Mouse (Mus musculus) MEL (cell line): ENCODE measurements around the gene Usp19.

Source experiments
- CHD2 ChIP-seq: IDR thresholded peaks from 2 replicates; pipeline ENCODE4 v1.6.1; 2011; ENCODE audit warnings: low read length, improper control_type of control experiment
- CTCF ChIP-seq, 3 experiments: IDR thresholded peaks in 2 of 3; conservative IDR thresholded peaks in 1 of 3; 2 replicates each; pipeline ENCODE4 v1.5.1; 2011 to 2012; ENCODE audit warnings: low read length in 3 of 3, low read depth in 2 of 3, mild to moderate bottlenecking in 2 of 3, improper control_type of control experiment in 1 of 3, inconsistent platforms in 1 of 3, mixed read lengths in 1 of 3, moderate library complexity in 1 of 3; ENCODE audit not compliant: control insufficient read depth in 1 of 3, insufficient read depth in 1 of 3, poor library complexity in 1 of 3, severe bottlenecking in 1 of 3
- MAFK ChIP-seq: IDR thresholded peaks from 2 replicates; pipeline ENCODE4 v1.6.1; 2011; ENCODE audit warnings: low read depth, mild to moderate bottlenecking, low read length, improper control_type of control experiment, borderline replicate concordance

- TF ChIP-seq CHD2 (no peak), CTCF (IDR thresholded peaks at IDR 0.05 in 2 of 3, conservative IDR thresholded peaks at IDR 0.05 in 1 of 3; ENCODE audit: control insufficient read depth in 1 of 3, insufficient read depth in 1 of 3, low read depth in 2 of 3, low read length in 3 of 3, poor library complexity in 1 of 3, severe bottlenecking in 1 of 3) (no peak), MAFK (no peak)
Measured at GRCm38 (mm10) chr9:108469845-108470244, 20.6 kb upstream of the Usp19 start.
